Mouse (Mus musculus) kidney, postnatal 0 days (tissue): ENCODE measurements around the gene Slc12a6. TPM values are rescaled to one million over a fixed set of nuclear protein-coding genes. Genes with fewer than 3 reads are reported as not detected.

Experiments used
- ATAC-seq: fragments of 200-750 bp; cut with Nextera tagmentation; replicated peaks from 2 replicates; pipeline ENCODE4 v1.8.0; 2017; ENCODE audit warnings: low read depth, moderate number of reproducible peaks, moderate TSS enrichment, moderate library complexity; ENCODE audit not compliant: low FRiP score
- DNase-seq: peaks from one replicate; pipeline ENCODE4 v3.0.0-alpha.2; 2016; ENCODE audit warnings: low spot score
- H3K27ac ChIP-seq: fragments of 300-500 bp; sonication (generic); 2 replicates; pipeline ENCODE4 v1.5.1; 2014; ENCODE audit warnings: mild to moderate bottlenecking
- H3K27me3 ChIP-seq: fragments of 300-500 bp; sonication (generic); 2 replicates; pipeline ENCODE4 v1.6.1; 2014; ENCODE audit warnings: low read length, mixed read lengths; ENCODE audit not compliant: insufficient read depth
- H3K36me3 ChIP-seq: fragments of 300-500 bp; sonication (generic); 2 replicates; pipeline ENCODE4 v1.6.1; 2014; ENCODE audit warnings: low read length, mixed read lengths; ENCODE audit not compliant: insufficient read depth
- H3K4me1 ChIP-seq: fragments of 300-500 bp; sonication (generic); replicated peaks from 2 replicates; pipeline ENCODE4 v1.6.1; 2014; ENCODE audit warnings: antibody characterized with exemption, low read length, mixed read lengths; ENCODE audit not compliant: insufficient read depth
- H3K4me2 ChIP-seq: fragments of 300-500 bp; sonication (generic); 2 replicates; pipeline ENCODE4 v1.6.1; 2014; ENCODE audit warnings: mild to moderate bottlenecking, low read length, moderate library complexity, mixed read lengths
- H3K4me3 ChIP-seq: fragments of 300-500 bp; sonication (generic); replicated peaks from 2 replicates; pipeline ENCODE4 v1.5.1; 2014; ENCODE audit warnings: low read depth, low read length
- H3K9ac ChIP-seq: fragments of 300-500 bp; sonication (generic); 2 replicates; pipeline ENCODE4 v1.6.1; 2014; ENCODE audit warnings: low read depth, low read length
- H3K9me3 ChIP-seq: fragments of 300-500 bp; sonication (generic); replicated peaks from 2 replicates; pipeline ENCODE4 v1.6.1; 2016; ENCODE audit warnings: low read length, inconsistent platforms, mixed read lengths
- CTCF ChIP-seq: IDR thresholded peaks from 2 replicates; pipeline ENCODE4 v1.5.1; 2016; ENCODE audit warnings: antibody characterized with exemption, low read depth, mild to moderate bottlenecking, moderate library complexity
- WGBS: fragments of 180-500 bp; shearing (Covaris S2); extraction: QIAGEN DNeasy Blood & Tissue Kit; methylation state at CpG from one replicate; pipeline ENCODE4 v1.1.7; 2014; 5-methylcytosine and 5-hydroxymethylcytosine counted together
- polyA plus RNA-seq: library from polyadenylated mRNA; unstranded; fragments of >200 nt; fragmentation: Nextera tagmentation; extraction: Ambion mirVana; gene quantifications from 2 replicates; pipeline ENCODE4 v1.2.1, GENCODE M21; 2015

Gene Slc12a6
- polyA plus RNA-seq, 1 experiment from 2014 or later: 7.8 TPM

DNA sequence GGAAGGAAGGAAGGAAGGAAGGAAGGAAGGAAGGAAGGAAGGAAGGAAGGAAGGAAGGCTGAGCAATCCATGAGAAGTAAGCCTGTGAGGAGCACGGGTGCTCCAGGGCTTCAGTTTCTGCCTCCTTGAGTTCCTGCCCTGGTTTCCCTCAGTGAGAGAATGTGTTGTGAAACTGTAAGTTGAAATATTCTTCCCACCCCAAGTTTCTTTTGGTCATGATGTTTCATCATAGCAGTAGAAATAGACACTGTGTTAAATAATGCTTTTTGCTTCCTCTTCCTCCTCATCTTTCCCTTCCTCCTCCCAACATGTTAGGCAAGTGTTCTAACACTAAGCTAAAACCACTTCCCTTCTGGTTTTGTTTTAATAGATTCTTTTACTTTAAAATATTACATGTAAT is 33.0 kb upstream of the Slc12a6 start:
- Histone ChIP-seq H3K27me3 (no peaks in the 10 kb centered on the region), H3K9ac (no peak overlapping the region), H3K36me3 (no peaks in the 10 kb centered on the region), H3K27ac (no peak overlapping the region), H3K4me3 (no peak overlapping the region), H3K9me3 (no peaks in the 10 kb centered on the region), H3K4me1 (no peaks in the 10 kb centered on the region), H3K4me2 (no peak overlapping the region)
- DNase-seq (no peak), ATAC-seq (no peak)
- 70% methylated on average over 1 of the region's 1 CpGs for WGBS
- no peak for TF ChIP-seq CTCF

DNA sequence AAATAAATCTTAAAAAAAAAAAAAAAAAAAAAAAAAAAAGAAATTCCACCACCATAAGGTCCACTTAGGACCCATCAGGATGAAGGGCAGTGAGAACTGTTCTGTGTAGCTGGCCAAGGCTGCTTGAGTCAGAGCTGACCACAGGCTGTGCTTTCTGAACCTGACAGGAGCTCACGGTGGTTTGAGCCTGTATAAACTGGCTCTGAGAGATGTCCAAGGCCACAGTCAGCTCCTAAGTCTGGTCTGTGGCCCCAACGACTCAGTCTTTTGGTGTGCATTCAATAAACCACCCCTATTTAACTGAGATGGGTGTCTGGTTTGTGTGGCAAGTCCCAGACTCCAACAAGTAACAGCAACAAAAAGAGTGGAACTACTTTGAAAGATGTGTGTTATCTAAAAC is 29.0 kb upstream of the Slc12a6 start:
- Histone ChIP-seq H3K9me3 (no peaks in the 10 kb centered on the region), H3K27me3 (no peaks in the 10 kb centered on the region), H3K27ac (no peak overlapping the region), H3K4me1 (peaks cover 3% of the 10 kb centered on the region; the same call in 1 of the 2 replicates), H3K9ac (no peak overlapping the region), H3K36me3 (no peaks in the 10 kb centered on the region), H3K4me2 (no peak overlapping the region), H3K4me3 (no peak overlapping the region)
- DNase-seq: no peak
- TF ChIP-seq CTCF: no peak
- ATAC-seq: no peak
- 83% methylated on average over 2 of the region's 2 CpGs for WGBS

DNA sequence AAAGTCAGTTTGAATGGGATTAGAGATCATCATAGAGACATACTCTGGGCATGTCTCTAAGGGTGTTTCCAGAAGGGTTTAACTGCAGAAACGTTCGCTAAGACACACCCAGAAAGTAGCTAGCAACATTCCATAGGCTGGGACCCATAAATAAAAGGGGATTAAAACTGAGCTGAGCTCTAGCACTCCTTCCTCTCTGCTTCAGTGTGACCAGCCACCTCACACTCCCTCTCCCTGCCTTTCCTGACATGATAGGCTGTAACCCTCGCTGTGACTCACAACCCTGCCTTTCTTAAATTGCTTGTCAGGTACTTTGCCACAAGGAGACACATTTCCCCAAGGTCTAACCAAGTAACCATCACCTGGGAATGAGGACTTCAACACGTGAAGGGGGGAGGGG is 27.6 kb upstream of the Slc12a6 start:
- Histone ChIP-seq H3K4me1 (peaks cover 3% of the 10 kb centered on the region; the same call in 1 of the 2 replicates), H3K9ac (no peak overlapping the region), H3K4me2 (no peak overlapping the region), H3K27me3 (no peaks in the 10 kb centered on the region), H3K27ac (no peak overlapping the region), H3K36me3 (no peaks in the 10 kb centered on the region), H3K4me3 (no peak overlapping the region), H3K9me3 (no peaks in the 10 kb centered on the region)
- ATAC-seq (no peak), DNase-seq (peak; percentile 20)
- TF ChIP-seq CTCF: no peak
- 11% methylated on average over 4 of the region's 4 CpGs for WGBS

GRCm38 (mm10) chr2:112239212-112239934 is 26.3 kb upstream of the Slc12a6 start, which contains the start of gene Lpcat4:
TSS of gene Lpcat4 (plus strand) at chr2:112239468.
- Histone ChIP-seq H3K27me3 (no peaks in the 10 kb centered on the region), H3K4me2 (peak within 1 kb of the TSS; percentile 79), H3K36me3 (no peaks in the 10 kb centered on the region), H3K9ac (peak within 1 kb of the TSS; percentile 74), H3K9me3 (no peaks in the 10 kb centered on the region), H3K4me3 (peak within 1 kb of the TSS; percentile 80), H3K4me1 (peaks cover 3% of the 10 kb centered on the region; the same call in 1 of the 2 replicates), H3K27ac (peak within 1 kb of the TSS; percentile 90)
- DNase-seq (peak; percentile 86), ATAC-seq (peak; percentile 84)
- under 1% methylated on average over 82 of the region's 94 CpGs for WGBS
- TF ChIP-seq CTCF: peak; percentile 92

DNA sequence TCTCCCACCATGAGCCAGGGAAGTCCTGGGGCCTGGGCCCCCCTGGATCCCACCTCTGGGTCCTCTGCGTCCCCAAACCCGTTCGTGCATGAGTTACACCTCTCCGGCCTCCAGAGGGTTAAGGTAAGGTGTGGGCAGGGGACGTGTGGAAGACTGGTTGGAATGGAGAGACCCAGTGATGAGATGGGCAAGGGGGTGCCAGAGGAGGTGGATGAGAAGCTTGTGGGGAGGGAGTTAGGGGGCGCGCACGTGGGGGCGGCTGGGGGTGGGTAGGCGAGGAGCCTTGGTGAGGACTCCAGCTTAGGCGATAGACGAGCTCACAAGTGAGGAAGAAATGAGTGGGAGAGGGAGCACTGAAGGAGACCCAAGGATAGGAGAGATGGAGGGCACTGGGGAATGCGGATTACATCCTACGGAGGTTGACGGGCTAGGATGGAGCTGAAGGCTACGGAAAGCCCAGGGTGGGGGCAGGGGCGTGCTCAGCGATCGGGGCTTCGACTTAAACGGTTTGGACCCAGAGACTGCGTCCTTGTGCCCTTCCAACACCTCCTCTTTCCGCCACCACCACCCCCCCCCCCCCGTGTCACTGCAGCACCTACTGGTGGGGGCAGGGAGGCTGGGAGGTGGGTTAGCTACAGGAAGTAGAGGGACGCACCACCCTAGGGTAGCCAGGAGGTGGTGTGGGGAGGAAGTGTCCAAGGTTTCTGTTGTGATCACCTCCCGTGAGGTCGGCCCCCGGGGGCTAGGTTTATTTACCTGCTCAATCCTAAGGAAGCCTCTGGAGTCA is 25.5 kb upstream of the Slc12a6 start:
- peak overlapping the region; percentile 74 for H3K9ac ChIP-seq
- DNase-seq (peak; percentile 33), ATAC-seq (peak; percentile 52)
- no peaks in the 10 kb centered on the region for H3K27me3 ChIP-seq
- H3K27ac ChIP-seq: peak overlapping the region; percentile 90
- H3K36me3 ChIP-seq: no peaks in the 10 kb centered on the region
- H3K4me1 ChIP-seq: peaks cover 3% of the 10 kb centered on the region; the same call in 1 of the 2 replicates
- no peaks in the 10 kb centered on the region for H3K9me3 ChIP-seq
- peak overlapping the region; percentile 79 for H3K4me2 ChIP-seq
- WGBS: 0% methylated on average over 26 of the region's 28 CpGs
- peak overlapping the region; percentile 80 for H3K4me3 ChIP-seq
- TF ChIP-seq CTCF: peak; percentile 28

GRCm38 (mm10) chr2:112241787-112242186 is 23.8 kb upstream of the Slc12a6 start:
- Histone ChIP-seq H3K27me3 (no peaks in the 10 kb centered on the region), H3K9me3 (no peaks in the 10 kb centered on the region), H3K4me1 (peaks cover 3% of the 10 kb centered on the region; the same call in 1 of the 2 replicates), H3K4me2 (no peak overlapping the region), H3K36me3 (no peaks in the 10 kb centered on the region), H3K4me3 (no peak overlapping the region), H3K9ac (no peak overlapping the region), H3K27ac (no peak overlapping the region)
- DNase-seq: no peak
- no peak for TF ChIP-seq CTCF
- ATAC-seq: no peak
- WGBS: 62% methylated on average over 14 of the region's 14 CpGs
